Mouse (Mus musculus) CD8-positive naive resting alpha-beta T cell, adult 2 months (primary cell): ENCODE results near the gene P4hb.
"Not testable (repeated sequence)": the region's sequence is repeated elsewhere in the genome, so short reads cannot be mapped to it uniquely, and the experiment has no call there.

Experiments
- DNase-seq, 2 experiments: peaks; one replicate each; pipeline ENCODE4 v3.0.0; 2022; ENCODE audit warnings: low read depth in 2 of 2, low spot score in 2 of 2

Gene P4hb

DNA sequence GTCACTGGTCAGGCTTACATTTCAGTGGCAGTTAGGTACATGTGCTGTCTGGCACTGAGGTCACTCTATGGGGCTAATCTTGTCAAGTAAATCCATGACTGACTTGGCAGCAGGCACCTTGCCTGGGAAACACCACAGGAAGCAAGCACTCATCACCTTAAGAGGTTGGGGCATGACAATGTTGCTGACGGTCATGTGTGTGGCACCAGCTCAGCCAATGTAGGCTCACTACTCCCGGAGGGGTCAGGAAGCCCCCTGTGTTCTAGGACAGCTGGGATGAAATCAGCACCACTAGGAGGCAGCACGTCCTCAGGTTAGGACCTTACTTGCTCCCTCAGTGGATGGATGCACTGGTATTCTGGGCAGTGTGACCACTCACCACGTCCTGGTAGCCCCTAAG, 31.1 kb downstream of the P4hb start:
- DNase-seq = no peak

DNA sequence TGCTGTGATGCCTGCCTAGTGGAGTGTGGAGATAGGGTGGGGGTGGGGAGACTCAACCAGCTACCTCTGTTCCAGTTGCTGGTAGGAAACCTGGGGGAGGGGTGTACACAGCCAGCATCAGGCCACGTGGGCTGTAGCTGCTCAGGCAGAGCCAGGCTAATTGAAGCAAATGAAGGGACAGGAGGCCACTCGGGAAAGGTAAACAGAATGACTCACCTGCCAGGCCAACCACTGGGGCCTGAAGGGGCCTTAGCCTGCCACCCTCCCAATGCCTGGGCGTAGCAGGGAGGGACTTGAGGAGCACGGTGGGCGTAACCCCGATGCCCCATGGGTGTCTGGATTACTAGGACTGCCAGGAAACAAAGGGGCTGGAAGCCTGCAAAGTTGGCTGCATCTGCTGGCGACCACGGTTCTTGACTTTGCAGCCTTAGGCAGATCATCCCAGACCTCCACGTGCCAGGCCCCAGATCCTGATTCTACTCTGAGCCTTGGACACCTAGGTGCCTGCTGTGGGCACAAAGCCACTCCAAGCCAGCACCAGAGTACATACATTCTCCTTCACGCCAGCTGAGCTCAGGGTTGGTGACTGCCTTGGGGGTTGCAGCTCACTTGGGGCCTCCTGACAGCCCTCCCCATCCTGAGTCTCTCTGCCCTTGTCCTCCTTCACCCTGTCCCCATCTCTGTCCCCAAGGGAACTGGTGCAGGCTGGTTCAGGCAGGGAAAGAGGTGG, 33.6 kb downstream of the P4hb start:
- DNase-seq = no peak

DNA sequence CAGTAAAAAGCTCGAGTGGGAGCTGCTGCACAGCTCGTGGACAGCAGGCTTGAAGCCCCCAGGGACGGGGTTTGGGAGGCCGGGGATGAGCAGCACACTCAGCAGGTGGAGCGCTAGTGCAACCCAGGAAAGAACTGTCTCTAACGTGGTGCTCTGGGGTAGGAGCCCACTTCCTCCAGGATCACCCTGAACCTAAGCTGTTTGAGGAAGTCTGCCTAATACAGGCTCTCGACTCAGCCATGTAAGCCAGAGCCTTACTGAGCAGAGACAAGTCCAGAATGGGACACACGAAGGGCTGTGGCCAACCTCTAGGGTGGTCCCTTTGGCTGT, 34.1 kb downstream of the P4hb start:
- no peak for DNase-seq

DNA sequence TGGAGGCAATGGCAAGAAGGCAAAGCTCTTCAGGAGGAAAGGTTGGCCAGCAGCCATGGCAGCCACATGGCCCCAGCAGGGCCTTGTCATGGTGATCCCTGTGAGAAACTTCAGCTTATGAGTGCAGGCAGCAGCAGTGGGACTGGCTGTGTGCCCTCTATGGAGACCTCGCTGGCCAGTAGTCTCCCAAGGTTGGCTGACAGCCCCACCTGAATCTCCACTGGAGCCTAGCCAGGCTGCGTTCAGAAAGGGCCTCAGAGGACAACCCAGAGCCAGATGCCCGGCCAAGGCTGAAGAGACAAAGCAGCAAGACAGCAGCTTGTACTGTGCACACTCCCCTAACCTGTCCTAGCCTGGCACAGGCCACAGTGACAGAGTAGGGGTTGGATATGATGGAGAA, 34.6 kb downstream of the P4hb start:
- no peak for DNase-seq

DNA sequence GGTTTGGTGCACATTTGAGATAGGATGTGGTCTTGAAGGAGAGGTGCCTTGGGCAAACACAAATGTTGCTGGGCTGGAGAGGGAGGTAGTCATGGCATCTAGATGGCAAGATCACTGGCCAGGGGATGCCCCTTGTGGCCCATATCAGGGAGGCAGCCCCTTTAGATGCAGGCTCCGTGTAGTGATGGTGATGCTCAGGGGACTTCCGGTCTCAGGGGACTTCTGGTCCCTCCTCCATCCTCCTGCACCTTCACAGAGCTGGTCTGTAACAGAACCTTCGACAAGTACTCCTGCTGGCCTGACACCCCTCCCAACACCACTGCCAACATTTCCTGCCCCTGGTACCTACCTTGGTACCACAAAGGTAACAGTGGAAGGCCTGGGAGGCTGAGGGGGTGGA, 37.2 kb downstream of the P4hb start:
- DNase-seq = no peak

DNA sequence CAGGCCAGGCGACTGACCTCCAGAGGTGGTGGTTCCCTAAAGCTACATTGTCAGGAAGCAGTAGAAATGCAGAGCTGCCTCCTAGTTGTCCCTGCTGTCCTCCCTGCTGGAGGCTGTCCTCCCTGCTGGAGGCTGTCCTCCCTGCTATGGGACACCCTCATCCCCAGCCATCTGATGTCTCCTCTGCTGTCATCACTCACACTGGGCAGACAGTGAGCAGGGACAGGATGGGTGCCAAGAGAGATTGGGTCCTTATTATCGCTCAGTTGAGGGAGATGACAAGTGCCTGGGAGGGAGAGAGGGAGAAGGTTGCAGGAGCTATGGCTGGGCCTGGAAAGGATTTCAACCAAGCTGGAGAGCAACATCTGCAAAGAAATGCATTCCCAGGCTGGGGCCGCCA, 37.9 kb downstream of the P4hb start:
- no peak for DNase-seq

DNA sequence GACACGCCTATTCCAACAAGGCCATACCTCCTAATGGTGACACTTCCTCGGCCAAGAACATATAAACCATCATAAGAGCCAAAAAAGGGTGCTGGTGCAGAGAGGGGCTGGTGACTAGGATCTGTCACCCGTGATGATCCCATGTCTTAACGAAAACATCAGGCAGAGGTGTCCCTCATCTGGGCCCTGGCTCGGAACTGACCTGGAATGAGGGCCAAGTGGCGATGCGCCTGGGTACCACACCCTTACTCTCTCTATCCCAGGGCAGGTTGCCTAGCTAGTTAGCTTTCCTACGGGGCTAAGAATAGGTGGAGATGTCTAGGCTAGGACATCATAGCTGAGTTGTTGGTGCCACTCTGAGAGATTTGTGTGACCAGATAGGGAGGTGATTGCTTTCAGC, 39.0 kb downstream of the P4hb start:
- DNase-seq = no peak

DNA sequence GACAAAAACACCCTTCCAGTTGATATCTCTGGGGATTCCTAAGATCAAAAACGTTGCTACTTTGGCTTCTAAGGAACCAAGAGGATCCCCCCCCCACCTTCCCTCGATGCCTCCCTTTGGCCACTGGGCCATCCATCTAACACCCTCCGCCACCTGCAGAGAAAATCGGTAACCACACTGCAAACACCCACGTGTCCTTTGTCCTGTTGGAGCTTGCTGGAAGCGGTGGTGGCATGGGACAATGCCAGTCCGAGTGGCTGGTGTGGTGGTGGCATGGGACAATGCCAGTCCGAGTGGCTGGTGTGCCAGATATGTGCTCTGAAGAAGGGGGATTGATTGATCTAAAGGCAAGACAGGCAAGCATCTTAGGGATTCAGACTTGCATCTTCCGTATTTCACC, 41.4 kb downstream of the P4hb start:
- DNase-seq = no peak

DNA sequence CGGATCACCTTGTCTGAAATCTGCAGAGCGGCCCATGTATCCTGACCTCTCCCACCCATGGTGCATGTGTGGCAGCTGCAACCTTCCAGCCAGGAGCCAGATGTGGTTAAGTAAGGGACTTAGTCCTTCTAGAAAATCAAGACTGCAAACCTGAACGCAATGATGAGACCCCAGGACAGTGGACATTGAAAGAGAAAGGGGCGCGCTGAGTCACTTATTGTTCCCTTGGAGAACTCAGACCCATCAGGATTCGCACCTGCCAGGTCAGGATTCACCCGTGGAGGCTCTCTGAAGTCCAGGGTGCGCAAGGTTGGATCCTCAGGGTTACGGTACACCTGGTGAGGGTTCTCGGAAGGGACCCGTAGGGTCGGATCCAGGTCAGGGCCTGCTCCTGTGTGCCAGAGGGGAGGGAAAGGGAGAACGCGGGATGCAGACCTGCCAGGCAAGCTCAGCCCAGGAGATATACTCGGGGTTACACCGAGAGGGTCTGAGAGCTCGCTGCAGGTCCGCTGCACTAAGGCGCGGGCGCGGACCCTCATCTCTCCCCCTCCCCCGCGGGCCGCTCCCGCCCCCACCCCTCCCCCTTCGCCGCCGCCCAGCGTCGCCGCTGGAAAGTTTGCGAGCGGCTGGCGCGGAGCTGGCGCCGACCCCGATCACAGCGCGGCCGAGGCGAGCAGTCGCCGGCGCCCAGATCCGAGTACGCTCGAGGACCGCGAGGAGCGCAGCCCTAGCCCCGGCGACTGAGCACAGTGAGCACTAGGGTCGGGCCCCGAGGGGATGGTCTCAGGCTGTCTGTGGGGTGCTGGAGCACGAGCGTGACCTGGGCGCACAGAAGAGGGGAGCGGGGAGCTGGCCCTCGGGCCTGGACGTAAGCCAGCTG, 42.7 kb downstream of the P4hb start, which contains the start of gene Gcgr:
Gcgr (plus strand) TSS at position 615 of the 880 bp plus-strand sequence.
- DNase-seq = no peak

DNA sequence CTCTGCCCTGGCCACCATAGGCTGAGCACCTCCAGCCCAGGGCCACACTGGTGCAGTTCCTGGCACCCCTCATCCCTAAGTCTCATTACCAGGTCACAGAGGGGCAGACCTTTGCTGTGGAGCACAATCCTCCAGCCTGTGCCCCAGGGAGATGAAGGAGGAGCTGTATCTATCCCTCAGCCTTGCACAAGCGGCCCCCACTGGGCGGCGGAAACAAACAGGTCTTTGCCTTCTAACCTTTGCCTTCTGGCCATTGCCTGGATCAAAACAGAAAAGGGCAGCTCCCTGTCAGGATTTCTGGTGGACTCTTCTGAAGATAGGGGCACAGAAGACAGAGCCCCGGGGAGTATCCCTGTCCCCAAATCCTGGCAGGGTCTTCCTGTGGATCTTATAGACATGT, 44.1 kb downstream of the P4hb start:
- DNase-seq = no peak

DNA sequence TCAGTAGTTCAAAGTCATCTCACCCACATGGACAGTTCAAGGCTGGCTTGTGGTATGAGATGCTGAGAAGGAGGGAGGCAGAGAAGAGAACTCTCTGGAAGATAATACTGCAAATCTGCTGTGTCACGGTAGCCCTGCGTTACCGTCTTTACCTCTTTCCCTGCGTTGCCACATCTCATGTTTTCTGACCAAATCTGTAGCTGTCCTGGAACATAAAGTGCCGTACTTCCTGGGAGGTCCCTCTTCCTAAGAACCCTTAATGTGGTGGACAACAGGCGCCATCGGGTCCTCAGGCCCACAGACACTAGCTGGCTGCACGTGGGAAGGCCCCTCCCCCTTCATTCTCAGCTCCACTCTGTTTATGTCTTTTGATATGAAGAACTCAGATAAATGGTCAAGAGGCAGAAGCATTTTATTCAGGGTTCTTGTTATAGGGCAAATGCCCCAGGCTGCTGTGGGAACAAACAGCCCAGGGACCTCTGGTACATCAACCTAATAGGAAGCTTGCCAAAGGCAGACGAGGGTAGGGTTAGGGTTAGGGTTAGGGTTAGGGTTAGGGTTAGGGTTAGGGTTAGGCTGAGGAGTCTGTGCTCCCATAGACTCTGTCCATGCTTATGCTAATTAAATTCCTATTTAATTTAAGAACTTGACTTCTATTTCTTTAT, 45.2 kb downstream of the P4hb start:
- DNase-seq = no peak

DNA sequence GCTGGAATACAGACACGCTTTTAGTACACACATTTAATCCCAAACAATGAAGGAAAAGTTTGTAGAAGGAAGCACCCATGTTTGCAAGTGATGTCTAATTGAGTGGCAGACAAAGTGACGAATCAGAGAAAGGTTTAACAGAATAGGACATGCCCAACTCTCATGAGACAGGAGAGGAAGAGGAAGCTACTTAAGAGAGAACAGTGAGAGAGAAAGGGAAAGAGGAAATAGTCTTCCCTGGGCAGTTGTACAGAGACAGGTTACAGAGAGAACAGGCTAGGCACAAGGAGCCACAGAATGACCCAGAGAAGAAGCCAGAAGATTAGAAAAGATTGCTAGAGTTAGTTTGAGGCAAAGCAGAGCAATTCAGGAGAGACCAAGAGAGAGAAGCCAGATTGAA, 47.1 kb downstream of the P4hb start:
- no peak for DNase-seq

DNA sequence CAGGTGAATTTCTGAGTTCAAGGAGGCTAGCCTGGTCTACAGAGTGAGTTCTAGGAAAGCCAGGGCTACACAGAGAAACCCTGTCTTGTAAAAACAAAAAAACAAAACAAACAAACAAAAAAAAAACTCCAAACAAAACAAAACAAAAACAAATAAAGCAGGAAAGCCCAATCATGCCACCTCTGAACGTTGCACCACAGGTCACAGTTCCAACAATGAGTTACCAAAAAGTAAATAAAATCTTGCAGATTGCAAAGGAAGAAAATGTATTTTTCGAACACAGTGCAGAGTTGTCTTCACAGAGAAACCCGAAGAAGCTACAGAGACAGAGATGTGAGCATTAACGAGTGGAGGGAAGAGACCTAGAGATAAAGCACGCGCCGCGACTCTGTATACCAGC, 50.5 kb downstream of the P4hb start:
- DNase-seq = no peak

DNA sequence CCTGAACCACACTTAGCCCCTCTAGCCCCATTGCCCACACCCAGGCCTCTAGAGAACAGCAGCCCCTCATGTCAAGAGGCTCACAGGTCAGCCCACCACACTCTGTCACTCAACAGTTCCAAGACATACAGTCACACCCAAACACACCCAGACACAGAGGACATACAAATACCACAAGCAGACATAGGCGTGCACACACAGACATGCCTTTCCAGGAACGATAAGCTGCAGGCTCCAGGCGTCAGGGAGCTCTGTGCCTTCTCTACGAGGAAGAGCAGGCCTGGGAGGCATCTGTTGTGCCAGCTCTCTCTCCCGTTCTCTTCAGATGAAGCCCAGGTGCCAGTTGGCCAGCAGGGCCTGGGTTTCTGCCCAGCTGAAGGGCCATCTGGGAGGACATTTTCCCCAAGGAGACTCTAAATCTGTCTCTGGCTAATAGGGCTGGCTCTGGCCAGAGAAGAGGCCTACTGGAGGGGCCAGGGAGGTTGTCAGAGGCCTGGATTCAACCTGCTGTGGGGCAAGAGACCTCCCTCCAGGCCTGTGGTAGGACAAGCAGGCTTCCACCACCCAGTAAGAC, 52.0 kb downstream of the P4hb start:
- no peak for DNase-seq

DNA sequence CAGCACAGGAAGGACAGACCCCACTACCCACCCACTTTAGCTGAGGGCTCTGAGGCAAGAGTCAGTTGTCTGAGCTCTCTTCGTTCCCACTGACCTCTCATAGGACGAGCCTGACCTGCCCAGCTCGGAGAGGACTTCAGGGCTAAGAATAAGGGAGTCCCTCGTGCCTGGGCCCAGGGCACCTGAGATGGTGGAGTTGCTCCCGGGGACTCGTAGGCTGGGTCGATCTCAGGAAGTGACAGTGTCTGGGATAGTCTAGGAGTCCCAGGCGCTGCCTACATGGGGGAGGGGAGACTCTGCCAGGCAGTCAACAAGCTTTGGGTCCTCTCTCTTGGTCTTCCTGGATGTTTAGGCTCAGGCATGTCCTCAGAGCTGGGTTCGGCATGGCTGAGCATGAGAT, 52.6 kb downstream of the P4hb start:
- DNase-seq = no peak

DNA sequence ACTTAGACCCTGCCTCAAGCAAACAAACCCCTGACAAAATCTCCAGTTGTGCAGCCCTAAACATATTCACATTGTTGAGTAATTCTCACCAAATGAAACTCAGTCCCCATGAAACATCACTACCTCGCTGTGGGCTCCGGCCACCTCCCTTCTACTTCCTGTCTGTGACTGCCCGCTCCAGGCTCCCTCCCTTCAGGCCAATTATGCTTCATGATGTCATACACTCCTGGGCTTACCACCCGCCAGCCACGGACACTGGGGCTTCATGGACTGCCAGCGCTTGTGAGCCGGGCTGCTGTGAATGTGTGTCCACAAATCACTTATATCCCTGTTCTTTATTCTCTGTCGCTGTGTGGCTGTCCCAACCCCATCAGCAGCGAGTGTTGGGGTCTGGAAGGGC, 53.3 kb downstream of the P4hb start:
- no peak for DNase-seq

DNA sequence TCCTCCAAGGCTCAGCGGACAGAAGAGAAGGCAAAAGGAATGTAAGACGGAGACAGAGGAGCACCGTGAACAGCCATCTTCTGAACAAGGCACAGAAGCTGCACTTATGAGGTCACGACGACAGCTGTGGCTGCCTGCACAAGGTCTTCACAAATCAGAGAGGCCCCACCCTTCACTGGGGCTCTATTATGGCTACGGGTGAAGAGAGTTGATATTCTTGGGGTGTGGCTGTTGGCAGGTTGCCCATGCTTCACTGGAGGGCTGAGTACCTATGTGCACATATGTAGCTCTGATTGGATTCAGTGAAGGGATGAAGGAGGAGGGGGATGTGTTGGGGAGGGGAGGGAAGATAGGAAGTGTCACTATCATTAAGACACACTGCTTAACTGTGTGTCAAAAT, 54.5 kb downstream of the P4hb start:
- no peak for DNase-seq

DNA sequence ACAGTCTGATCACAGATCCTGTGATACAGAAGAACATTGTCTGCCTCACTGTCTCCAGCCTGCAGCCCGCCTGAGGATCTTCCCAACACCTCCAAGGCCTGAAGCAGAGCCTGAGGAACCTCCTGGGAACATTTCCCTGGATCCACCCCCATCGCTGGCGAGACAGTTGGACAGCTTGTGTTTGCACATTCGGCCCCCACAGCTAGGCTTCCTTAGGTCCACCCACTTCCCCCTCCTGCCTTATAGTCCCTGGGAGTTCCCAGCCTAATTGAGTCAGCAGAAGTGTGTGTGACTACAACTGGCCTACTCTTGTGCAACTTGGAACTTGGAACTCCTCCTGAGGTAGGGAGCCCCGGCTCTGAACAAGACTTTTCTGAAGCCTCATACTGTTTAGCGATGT, 55.0 kb downstream of the P4hb start:
- no peak for DNase-seq

DNA sequence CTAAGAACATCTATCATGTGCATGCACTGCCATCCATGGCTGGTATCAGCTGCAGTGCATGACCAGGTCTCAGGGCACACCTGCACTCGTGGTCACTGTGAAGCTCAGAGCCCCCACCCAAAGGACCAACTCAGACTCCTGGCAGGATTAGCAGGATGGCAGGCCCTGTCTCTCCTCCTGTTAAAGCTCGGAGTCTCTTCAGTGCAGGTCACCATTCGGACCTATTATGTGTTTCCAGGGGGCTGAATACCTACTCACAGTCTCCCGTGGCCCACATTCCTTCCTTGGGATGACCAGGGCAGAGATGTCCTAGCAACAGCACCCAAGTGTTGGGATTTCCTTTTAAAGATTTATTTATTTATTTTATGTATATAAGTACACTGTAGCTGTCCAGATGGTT, 55.9 kb downstream of the P4hb start:
- DNase-seq = no peak

DNA sequence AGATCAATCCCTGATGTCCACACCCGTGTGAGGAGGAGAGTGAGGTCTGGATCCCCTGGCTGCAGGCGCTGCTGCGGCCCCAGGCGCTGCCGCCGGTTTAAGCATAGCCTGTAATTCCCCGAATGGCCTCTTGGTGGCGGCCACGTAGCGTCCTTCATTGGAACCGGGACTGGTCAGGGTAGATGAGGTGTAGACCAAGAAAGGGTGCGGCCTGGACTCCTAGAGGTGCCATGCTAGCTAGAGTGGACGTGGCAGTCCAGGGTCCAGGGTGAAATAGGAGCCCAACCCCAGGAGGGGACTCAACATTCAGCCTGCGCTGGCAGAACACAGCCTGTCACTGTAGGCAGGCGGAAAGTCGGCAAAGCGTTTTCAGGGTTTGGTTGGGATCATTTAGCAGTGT, 57.4 kb downstream of the P4hb start:
- DNase-seq = peak; percentile 77 to 84

DNA sequence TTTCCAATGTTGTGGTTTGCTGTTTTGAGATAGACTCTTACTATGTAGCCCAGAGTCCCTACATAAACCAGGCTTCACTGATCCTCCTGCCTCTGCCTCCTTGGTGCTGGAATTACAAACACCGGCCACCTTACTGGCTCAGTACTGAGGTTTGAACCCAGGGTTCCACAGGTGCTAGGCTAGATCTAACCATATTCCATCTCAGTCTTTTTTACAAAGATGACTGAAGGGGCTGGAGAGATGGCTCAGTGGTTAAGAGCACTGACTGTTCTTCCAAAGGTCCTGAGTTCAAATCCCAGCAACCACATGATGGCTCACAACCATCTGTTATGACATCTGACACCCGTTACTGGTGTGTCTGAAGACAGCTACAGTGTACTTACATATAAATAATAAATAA, 58.8 kb downstream of the P4hb start:
- not testable (repeated sequence) for DNase-seq
